Mouse (Mus musculus): ENCODE measurements around the gene Plcl2.
"Not testable (repeated sequence)": the region's sequence is repeated elsewhere in the genome, so short reads cannot be mapped to it uniquely, and the experiment has no call there.

Gene Plcl2

DNA sequence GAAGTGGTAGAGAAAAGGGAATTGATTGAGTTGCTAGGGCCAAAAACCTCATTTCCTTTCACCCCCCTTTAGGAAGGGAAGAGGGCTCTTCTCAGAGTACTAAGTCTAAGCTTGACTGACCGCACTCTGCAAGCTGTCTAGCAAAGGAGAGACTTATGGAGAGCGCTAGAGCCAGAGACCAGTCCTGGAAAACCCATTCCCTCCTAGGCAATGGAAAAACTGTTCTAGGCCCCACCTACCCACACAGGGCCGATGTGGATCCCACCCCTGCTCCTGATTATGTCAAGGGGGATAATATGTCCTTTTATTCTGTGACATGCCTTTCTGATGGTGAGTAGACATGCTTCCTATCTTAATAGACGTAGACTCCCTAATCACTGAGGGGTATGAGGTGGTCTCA, 116.4 kb downstream of the Plcl2 start:
- DNase-seq (ENCODE audit: low spot score in 2 of 2): no peak

DNA sequence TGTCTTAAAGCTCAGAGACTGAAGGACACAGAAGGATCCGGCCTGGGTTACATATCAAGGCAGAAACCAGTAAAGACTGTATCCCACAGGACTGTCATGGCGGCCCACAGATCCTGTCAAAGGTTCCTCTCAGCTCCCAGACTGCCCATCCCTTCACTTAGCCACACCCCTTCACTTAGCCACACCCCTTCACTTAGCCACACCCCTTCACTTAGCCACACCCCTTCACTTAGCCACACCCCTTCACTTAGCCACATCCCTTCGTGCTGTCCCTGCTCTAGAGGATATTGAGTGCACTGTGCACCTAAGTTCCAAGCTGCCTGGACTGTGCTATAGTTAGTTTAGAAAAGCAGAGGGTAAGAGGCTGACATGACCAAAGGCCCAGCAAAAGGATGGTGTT, 118.5 kb downstream of the Plcl2 start:
- no peak for DNase-seq (ENCODE audit: low spot score in 2 of 2)

DNA sequence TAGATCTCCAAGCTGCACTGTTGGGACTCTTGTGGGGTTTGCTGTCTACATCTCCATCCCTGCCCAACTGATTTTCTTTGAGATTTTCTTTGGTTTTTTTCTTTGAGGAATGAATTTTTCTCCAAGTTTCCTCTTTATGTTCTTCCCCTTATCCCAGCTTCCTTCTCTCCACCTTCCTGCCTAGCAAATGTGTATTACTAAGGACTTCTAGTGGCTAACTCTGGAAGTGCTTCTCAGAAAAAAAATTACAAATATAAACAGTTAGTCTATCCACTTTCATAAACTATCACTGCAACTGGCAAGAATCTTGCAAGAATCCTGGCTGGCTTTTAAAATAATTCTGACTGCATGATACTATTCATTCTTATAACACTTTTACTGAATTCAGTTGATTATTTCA, 119.5 kb downstream of the Plcl2 start:
- DNase-seq (ENCODE audit: low spot score in 2 of 2): no peak

DNA sequence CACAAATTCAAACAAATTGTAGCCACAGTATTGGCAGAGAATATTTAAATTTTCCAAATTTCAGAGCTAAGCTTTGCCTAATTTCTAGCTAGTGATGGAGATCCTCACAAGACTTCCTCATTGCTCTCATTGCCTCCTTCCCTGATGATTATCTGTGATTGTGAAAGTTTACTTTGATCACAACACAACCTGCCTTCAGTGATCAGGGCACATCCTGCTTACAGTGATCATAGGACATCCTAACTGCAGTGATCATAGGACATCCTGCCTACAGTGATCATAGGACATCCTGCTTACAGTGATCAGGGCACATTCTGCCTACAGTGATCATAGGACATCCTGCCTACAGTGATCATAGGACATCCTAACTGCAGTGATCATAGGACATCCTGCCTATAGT, 121.8 kb downstream of the Plcl2 start:
- not testable (repeated sequence) for DNase-seq (ENCODE audit: low spot score in 2 of 2)

GRCm38 (mm10) chr17:50634008-50634871, 125.0 kb downstream of the Plcl2 start:
- DNase-seq (ENCODE audit: low spot score in 2 of 2): no peak

DNA sequence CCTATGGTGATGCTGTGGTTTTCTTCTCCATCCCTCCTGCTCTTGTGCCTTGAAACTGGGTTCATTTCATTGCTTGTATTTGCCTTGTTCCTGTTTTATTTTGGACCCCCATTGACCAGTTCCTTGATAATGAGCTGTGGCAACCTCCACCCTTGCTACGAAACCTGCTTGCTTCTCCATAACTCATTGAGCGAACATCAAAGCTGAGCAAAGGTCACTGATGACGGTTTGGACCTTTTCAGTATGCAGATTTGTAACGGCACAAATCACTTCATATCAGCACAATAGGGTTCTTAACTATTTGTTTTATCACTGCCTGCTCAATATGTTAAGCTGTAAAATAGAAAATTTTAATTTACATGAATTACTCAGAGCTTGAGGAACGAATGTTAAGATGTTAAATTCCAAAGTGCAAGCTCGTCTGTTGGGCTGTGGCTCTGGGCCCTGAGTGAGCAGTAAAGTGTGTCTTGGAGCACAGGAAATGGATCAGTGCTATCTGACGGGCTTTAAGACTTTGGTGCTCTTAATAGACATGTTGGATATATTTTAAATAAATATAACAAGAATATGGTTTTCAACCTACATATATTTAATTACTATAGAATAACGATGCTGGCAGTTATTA, 126.9 kb downstream of the Plcl2 start:
- DNase-seq (ENCODE audit: low spot score in 2 of 2): no peak

DNA sequence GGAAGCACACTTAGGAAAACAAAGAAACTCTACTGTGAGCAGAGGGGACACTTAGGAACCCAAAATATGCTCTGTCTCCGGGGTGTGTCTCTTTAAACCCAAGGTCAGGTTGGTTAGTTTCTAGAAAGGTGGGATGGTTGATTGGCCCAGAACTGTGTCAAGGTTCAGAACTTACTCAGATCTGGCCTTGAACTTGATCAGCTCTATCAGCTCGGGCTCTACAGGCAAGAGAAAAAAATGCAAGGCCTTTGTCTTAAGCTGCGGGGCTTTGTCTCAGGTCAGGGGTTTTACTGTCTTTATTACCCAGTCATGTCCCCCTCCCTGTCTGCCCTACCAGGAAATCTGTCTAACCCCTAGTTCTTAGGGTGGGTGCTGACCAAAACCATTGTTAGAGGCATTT, 129.6 kb downstream of the Plcl2 start:
- DNase-seq (ENCODE audit: low spot score in 2 of 2): no peak

DNA sequence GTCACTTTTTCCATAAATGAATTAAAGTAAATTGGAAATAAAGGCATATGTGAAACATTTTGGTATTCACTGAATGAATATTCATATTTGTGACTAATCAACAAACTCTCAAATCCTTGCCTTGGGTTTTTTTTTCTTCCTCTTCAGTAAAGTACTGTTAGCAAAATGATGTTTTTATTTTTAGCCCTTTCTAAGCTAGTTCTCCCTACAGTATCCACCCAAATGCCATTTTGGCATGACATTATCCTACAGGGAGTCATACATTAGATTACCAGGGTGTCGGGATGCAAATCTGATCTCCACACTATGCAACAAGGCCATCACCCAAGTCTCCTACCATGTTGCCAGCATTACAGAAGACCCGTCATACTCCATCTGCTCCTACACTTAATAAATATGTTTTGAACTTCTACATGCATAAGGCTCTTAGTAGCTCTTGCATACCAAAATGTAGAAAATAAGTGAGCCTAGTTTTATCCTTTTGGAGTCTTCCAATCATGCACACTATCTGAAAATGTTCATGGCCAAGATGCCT, 131.9 kb downstream of the Plcl2 start:
- no peak for DNase-seq (ENCODE audit: low spot score in 2 of 2)

- no peak for DNase-seq (ENCODE audit: low spot score in 2 of 2)
Measured at GRCm38 (mm10) chr17:50641879-50642278, 132.7 kb downstream of the Plcl2 start.

- peak in 1 of 2 experiments; percentile 69 for DNase-seq (ENCODE audit: low spot score in 2 of 2)
Measured at GRCm38 (mm10) chr17:50643356-50643755, 134.2 kb downstream of the Plcl2 start.

DNA sequence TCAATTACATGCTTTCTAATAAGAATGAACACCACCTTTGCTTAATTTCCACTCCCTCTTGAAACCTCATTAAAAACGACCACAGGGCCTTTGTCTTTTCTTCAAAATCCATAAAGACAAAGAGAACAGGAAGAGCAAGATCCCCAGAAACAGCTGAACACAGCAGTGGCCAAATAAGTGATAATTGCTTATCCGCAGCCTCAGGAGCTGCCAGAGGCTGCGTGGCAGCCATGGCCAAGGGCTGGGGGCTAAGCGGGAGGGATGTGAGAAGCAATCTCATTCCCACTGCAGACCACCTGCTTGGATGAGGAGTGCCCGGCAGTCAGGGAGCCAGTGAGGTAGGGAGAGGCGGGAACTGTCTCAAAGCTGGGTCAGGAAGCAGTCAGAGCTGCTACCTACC, 134.8 kb downstream of the Plcl2 start:
- no peak for DNase-seq (ENCODE audit: low spot score in 2 of 2)

GRCm38 (mm10) chr17:50648141-50648540, 138.9 kb downstream of the Plcl2 start:
- DNase-seq (ENCODE audit: low spot score in 2 of 2): not testable (repeated sequence)

DNA sequence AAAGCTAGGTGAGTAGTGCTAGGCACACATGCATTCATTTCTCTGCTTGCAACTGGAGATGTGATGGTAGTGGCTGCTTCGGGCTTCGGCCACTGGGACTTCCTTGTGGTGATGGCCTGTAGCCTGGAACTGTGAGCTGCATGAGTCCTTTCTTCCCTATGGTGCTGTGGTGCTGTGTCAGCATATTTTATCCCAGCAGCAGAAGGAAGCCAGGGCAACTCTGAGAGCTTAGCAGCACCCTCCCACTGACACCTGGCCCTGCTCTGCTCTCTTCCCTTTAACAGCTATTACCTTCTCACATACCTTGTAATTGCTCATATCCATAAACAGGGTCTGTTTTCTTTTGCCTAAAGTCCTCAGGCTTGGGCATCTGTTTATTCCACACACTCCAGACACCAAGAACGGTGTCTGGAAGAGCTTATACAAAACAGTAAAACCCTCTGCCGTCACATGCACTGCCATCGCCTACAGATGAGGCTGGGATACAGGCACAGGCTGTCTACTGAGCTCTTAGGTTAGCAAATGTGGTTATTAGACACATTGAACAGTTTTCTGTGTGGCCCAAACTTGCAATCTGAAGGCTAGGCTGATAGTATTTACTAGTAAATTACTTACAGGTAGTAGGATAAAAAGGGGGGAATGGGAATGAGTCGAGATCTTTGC, 139.7 kb downstream of the Plcl2 start:
- no peak for DNase-seq (ENCODE audit: low spot score in 2 of 2)

DNA sequence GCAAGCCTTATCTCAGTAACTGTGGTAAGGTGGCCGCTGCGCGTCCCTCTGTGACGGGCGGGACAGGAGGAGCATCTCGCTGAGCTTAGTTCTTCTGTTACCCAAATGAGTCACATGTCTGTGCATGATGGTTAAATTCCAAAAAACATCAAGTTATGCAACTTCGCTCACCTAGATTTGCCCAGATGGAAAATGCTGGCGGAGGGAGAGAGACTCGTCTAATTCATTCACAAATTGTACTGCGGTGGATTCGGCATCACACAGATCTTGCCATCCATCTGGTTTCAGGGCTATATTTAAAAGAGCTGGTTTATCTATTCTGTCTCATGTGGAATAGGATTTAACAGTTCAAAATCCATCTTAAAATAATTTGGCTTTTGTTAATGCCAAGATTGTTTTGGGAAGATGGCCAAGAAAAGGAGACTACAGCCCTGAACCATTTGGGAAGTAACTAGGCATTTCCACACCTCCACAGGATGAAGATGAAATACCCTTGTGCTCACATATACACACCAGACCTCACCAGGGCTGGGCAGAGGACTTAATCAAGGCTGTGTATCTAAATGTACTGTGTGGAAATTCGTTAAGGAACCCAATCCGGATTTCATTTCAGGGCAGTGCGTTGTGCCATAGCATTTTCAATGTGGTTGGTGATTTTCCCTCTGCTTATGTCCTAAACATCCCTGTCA, 141.5 kb downstream of the Plcl2 start:
- peak; percentile 56 to 86 for DNase-seq (ENCODE audit: low spot score in 2 of 2)

GRCm38 (mm10) chr17:50654741-50655415, 145.7 kb downstream of the Plcl2 start:
- no peak for DNase-seq (ENCODE audit: low spot score in 2 of 2)

GRCm38 (mm10) chr17:50655416-50655776, 146.2 kb downstream of the Plcl2 start:
- no peak for DNase-seq (ENCODE audit: low spot score in 2 of 2)

GRCm38 (mm10) chr17:50657321-50657720, 148.1 kb downstream of the Plcl2 start:
- no peak for DNase-seq (ENCODE audit: low spot score in 2 of 2)

GRCm38 (mm10) chr17:50658901-50659300, 149.7 kb downstream of the Plcl2 start:
- DNase-seq (ENCODE audit: low spot score in 2 of 2): no peak

DNA sequence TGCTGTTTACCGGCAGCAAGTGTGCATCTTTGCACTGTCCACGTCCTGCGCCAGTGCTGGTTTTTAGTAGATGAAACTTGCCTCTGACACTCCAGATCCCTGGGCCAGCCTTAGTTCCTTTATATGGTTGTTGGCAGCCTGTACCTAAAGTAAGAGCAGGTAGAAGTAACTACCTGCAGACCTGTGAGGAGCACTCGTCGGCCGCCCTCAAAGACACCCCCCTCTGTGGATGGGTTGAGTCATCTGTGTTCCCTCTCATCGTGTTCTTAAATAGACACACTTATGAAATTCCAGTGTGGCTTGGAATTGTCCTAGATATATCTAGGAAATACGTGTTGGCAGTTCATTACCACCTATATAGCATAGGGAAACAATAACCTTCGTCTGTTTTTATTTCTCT, 158.4 kb downstream of the Plcl2 start:
- no peak for DNase-seq (ENCODE audit: low spot score in 2 of 2)

- DNase-seq (ENCODE audit: low spot score in 2 of 2): no peak
Measured at GRCm38 (mm10) chr17:50668681-50669208, 159.5 kb downstream of the Plcl2 start.

DNA sequence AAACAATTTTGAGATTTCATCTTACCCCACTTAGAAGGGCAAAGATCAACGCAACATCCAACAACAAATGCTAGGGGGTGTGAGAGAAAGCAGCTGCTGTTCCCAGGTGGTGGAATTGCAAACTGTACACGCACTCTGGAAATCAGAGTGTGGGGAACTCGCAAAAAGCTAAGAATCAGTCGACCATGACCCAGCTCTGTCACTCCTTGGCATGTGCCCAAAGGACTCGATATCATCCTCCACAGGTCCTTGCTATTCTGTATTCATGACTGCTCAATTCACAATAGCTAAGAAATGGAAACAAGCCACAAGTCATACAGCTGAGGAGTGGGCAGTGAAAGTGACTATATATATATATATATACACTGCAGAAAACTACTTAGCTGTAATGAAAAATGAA, 162.2 kb downstream of the Plcl2 start:
- DNase-seq (ENCODE audit: low spot score in 2 of 2): no peak

Data from right cerebral cortex, postnatal 36 days (tissue).